Mouse (Mus musculus): Measurements from ENCODE around the gene Zbtb16.

- TF ChIP-seq CTCF (IDR thresholded peaks at IDR 0.05; ENCODE audit: low read depth), result no peak
- TF ChIP-seq EP300 (IDR thresholded peaks at IDR 0.05; ENCODE audit: low read depth), result no peak
Observed at GRCm38 (mm10) chr9:48722261-48722920, 113.6 kb downstream of the Zbtb16 start.
